Mouse (Mus musculus) limb, embryonic 11.5 days (tissue): ENCODE measurements at regions not wholly inside any gene's neighbourhood (a gene's known extent, or its start where the extent isn't known, plus 50 kb on each side); places are given as distances from the start of the nearest gene placed in this dataset.

Experiments
- ATAC-seq: fragments of 200-750 bp; cut with Nextera tagmentation; 2 replicates; pipeline ENCODE4 v1.8.0; 2017; ENCODE audit warnings: low read depth; ENCODE audit not compliant: insufficient number of reproducible peaks, low FRiP score, low TSS enrichment
- DNase-seq: peaks from one replicate; pipeline ENCODE4 v3.0.0-alpha.2; 2015; ENCODE audit warnings: low spot score
- H3K27ac ChIP-seq: fragments of 300-500 bp; sonication (generic); replicated peaks from 2 replicates; pipeline ENCODE4 v1.5.1; 2014; ENCODE audit warnings: low read depth, mild to moderate bottlenecking, low read length
- H3K27me3 ChIP-seq: fragments of 300-500 bp; sonication (generic); 2 replicates; pipeline ENCODE4 v1.6.1; 2014; ENCODE audit warnings: mild to moderate bottlenecking, low read length, mixed read lengths; ENCODE audit not compliant: control insufficient read depth, insufficient read depth
- H3K36me3 ChIP-seq: fragments of 300-500 bp; sonication (generic); 2 replicates; pipeline ENCODE4 v1.6.1; 2014; ENCODE audit warnings: mild to moderate bottlenecking, low read length, moderate library complexity, mixed read lengths; ENCODE audit not compliant: control insufficient read depth, insufficient read depth
- H3K4me1 ChIP-seq: fragments of 300-500 bp; sonication (generic); 2 replicates; pipeline ENCODE4 v1.6.1; 2014; ENCODE audit warnings: low read length, mixed read lengths; ENCODE audit not compliant: control insufficient read depth, insufficient read depth
- H3K4me2 ChIP-seq: fragments of 300-500 bp; sonication (generic); 2 replicates; pipeline ENCODE4 v1.6.1; 2014; ENCODE audit warnings: low read depth, mild to moderate bottlenecking, moderate library complexity; ENCODE audit not compliant: severe bottlenecking
- H3K4me3 ChIP-seq: fragments of 300-500 bp; sonication (generic); 2 replicates; pipeline ENCODE4 v1.5.1; 2014; ENCODE audit warnings: low read depth, low read length
- H3K9ac ChIP-seq: fragments of 300-500 bp; sonication (generic); 2 replicates; pipeline ENCODE4 v1.6.1; 2014; ENCODE audit warnings: mild to moderate bottlenecking, low read length
- H3K9me3 ChIP-seq: fragments of 300-500 bp; sonication (generic); 2 replicates; pipeline ENCODE4 v1.6.1; 2016; ENCODE audit warnings: low read length; ENCODE audit not compliant: control insufficient read depth
- WGBS: fragments of 180-500 bp; shearing (Covaris S2); extraction: QIAGEN DNeasy Blood & Tissue Kit; methylation state at CpG from one replicate; pipeline ENCODE4 v1.1.7; 2014; 5-methylcytosine and 5-hydroxymethylcytosine counted together

DNA sequence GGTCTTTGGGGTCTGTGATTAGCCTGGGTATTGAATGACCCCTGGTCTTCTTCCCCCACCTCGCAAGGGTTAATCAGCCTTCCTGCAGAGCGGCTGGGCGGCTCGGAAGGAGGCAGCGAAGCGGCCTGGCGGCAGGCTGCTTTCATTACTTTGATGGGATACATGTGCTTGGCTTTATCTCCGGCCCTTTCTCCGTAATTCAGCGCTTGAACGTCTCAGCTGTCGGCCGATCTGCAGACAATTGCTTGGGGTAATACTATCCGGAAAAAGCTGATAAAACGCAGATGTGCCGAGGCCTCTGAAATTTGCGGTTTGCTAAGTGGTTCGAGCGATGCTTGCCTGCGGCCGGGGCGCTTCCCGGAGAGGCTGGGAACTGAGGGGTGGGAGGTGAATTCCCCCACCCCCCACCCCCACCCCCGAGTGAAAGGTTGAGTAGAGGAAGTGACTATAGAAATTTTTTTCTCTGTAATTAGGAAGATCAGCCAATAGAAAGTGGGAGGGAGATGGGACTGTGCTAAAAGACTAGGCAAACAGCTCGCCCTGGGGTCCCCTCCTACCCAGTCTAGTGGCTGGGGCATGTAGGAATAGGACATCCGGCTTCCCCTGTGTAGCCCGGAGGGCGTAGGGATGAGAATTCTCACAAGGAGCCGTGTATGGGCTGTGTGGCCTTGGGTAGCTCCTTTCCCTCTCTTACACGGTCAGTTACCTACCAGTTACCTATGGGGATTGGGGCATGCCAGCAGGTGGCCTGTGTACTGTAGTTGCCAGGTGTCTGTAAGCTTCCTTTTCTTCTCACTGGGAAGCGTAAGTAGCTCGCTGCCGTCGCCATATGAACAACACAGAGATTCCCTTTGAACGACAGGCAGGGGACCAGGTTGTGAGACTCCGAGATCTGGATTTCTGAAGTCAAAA lies 69.5 kb upstream of the Msx1 start:
- no peak overlapping the region for H3K27ac ChIP-seq
- peak overlapping the region; percentile 20 for H3K4me3 ChIP-seq
- DNase-seq, result peak; percentile 82
- under 1% methylated on average over 36 of the region's 36 CpGs for WGBS
- H3K4me2 ChIP-seq, result peak overlapping the region; percentile 27
- peaks cover 34% of the 10 kb centered on the region for H3K27me3 ChIP-seq
- H3K36me3 ChIP-seq, result no peaks in the 10 kb centered on the region
- peaks cover 49% of the 10 kb centered on the region for H3K4me1 ChIP-seq
- ATAC-seq, result peak; percentile 60
- 0 out of 2 replicates have a peak overlapping the region, but pooled peaks have one; percentile 19 for H3K9ac ChIP-seq
- no peaks in the 10 kb centered on the region for H3K9me3 ChIP-seq

DNA sequence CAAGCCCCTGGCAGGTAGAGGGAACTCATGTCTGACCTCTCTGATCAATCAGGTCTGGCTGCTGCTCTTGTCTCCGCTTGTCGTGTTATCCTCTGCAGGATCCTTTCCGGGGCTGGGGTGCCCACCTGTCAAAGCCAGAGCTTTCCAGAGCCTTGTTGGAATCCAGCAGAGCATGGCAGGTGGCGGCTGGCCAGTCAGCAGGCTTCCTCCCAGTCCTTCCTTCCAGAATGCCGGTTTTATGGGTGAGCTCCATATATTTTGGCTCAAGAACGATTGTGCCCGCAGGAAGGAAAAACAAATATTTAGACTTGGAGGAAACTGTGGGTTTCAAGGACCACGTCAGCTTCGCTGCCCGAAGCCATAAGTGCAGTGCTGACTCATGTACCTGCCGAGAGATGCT lies 66.3 kb upstream of the Msx1 start:
- ATAC-seq, result no peak
- Histone ChIP-seq H3K27ac (no peak overlapping the region), H3K27me3 (peaks cover 17% of the 10 kb centered on the region), H3K4me2 (no peak overlapping the region), H3K4me1 (peaks cover 26% of the 10 kb centered on the region), H3K9ac (no peak overlapping the region), H3K9me3 (no peaks in the 10 kb centered on the region), H3K36me3 (no peaks in the 10 kb centered on the region), H3K4me3 (no peak overlapping the region)
- 60% methylated on average over 11 of the region's 11 CpGs for WGBS
- no peak for DNase-seq

GRCm38 (mm10) chr5:37879668-37880380 lies 55.4 kb upstream of the Msx1 start:
- Histone ChIP-seq H3K27me3 (no peaks in the 10 kb centered on the region), H3K27ac (no peak overlapping the region), H3K9me3 (no peaks in the 10 kb centered on the region), H3K4me2 (no peak overlapping the region), H3K4me1 (no peaks in the 10 kb centered on the region), H3K36me3 (no peaks in the 10 kb centered on the region), H3K9ac (no peak overlapping the region), H3K4me3 (no peak overlapping the region)
- no peak for DNase-seq
- 78% methylated on average over 2 of the region's 2 CpGs for WGBS
- ATAC-seq, result no peak

DNA sequence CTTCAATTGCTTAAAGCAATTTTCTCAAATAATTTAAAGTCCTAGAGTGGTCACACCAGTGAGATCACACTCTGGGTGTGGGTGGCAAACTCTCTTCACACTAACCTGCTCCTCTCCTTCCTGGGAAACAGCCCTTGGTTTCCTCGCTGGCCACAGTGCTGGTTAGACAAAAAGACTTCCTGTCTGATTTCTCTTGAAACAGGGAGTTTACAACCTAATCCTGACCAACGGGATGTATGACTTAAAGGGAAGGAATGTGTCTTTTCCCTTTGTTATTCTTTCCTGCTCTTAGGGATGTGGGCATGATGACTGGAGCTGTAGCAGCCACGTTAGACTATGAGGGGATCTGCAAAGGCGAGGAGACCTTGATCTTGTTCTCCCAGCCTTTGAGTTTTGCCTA lies 51.9 kb upstream of the Msx1 start:
- DNase-seq (no peak), ATAC-seq (no peak)
- 65% methylated on average over 4 of the region's 4 CpGs for WGBS
- Histone ChIP-seq H3K27me3 (no peaks in the 10 kb centered on the region), H3K27ac (no peak overlapping the region), H3K36me3 (no peaks in the 10 kb centered on the region), H3K4me2 (no peak overlapping the region), H3K4me3 (no peak overlapping the region), H3K9me3 (no peaks in the 10 kb centered on the region), H3K9ac (no peak overlapping the region), H3K4me1 (no peaks in the 10 kb centered on the region)

GRCm38 (mm10) chr5:37875452-37875851 lies 51.1 kb upstream of the Msx1 start:
- no peaks in the 10 kb centered on the region for H3K27me3 ChIP-seq

GRCm38 (mm10) chr5:37874784-37875281 lies 50.5 kb upstream of the Msx1 start:
- Histone ChIP-seq H3K36me3 (no peaks in the 10 kb centered on the region), H3K4me1 (no peaks in the 10 kb centered on the region), H3K4me2 (no peak overlapping the region), H3K27me3 (no peaks in the 10 kb centered on the region), H3K9ac (no peak overlapping the region), H3K4me3 (no peak overlapping the region), H3K9me3 (no peaks in the 10 kb centered on the region), H3K27ac (no peak overlapping the region)
- DNase-seq (no peak), ATAC-seq (no peak)
- WGBS, result 89% methylated on average over 6 of the region's 6 CpGs

More at GRCm38 (mm10) chr5:37875452-37875851, 51.1 kb upstream of the Msx1 start:
- H3K27ac ChIP-seq, result no peak overlapping the region
- H3K4me3 ChIP-seq, result no peak overlapping the region
- no peaks in the 10 kb centered on the region for H3K36me3 ChIP-seq
- 89% methylated on average over 13 of the region's 13 CpGs for WGBS
- H3K4me2 ChIP-seq, result no peak overlapping the region
- H3K9ac ChIP-seq, result no peak overlapping the region
- H3K4me1 ChIP-seq, result no peaks in the 10 kb centered on the region
- H3K9me3 ChIP-seq, result no peaks in the 10 kb centered on the region
- DNase-seq (no peak), ATAC-seq (no peak)
